Mouse (Mus musculus) limb, embryonic 14.5 days (tissue): ENCODE measurements around the gene 5330417H12Rik. TPM values are rescaled to one million over a fixed set of nuclear protein-coding genes. Genes with fewer than 3 reads are reported as not detected.

Experiments used
- ATAC-seq: fragments of 200-750 bp; cut with Nextera tagmentation; 2 replicates; pipeline ENCODE4 v1.8.0; 2017; ENCODE audit warnings: low read depth, moderate number of reproducible peaks, moderate TSS enrichment; ENCODE audit not compliant: low FRiP score
- DNase-seq: peaks from one replicate; pipeline ENCODE4 v3.0.0-alpha.2; 2015; ENCODE audit warnings: low spot score
- H3K27ac ChIP-seq: fragments of 300-500 bp; sonication (generic); replicated peaks from 2 replicates; pipeline ENCODE4 v1.5.1; 2014; ENCODE audit warnings: low read depth, mild to moderate bottlenecking, low read length, moderate library complexity, mixed read lengths
- H3K27me3 ChIP-seq: fragments of 300-500 bp; sonication (generic); 2 replicates; pipeline ENCODE4 v1.6.1; 2014; ENCODE audit warnings: low read length, mixed read lengths; ENCODE audit not compliant: control insufficient read depth, insufficient read depth
- H3K36me3 ChIP-seq: fragments of 300-500 bp; sonication (generic); 2 replicates; pipeline ENCODE4 v1.6.1; 2014; ENCODE audit warnings: mild to moderate bottlenecking, low read length, moderate library complexity, mixed read lengths; ENCODE audit not compliant: control insufficient read depth, insufficient read depth
- H3K4me1 ChIP-seq: fragments of 300-500 bp; sonication (generic); 2 replicates; pipeline ENCODE4 v1.6.1; 2014; ENCODE audit warnings: antibody characterized with exemption, low read length, mixed read lengths; ENCODE audit not compliant: control insufficient read depth, insufficient read depth
- H3K4me2 ChIP-seq: fragments of 300-500 bp; sonication (generic); replicated peaks from 2 replicates; pipeline ENCODE4 v1.6.1; 2014; ENCODE audit warnings: low read depth, mild to moderate bottlenecking, low read length, moderate library complexity; ENCODE audit not compliant: severe bottlenecking
- H3K4me3 ChIP-seq: fragments of 300-500 bp; sonication (generic); replicated peaks from 2 replicates; pipeline ENCODE4 v1.5.1; 2014; ENCODE audit warnings: low read length
- H3K9ac ChIP-seq: fragments of 300-500 bp; sonication (generic); 2 replicates; pipeline ENCODE4 v1.6.1; 2014; ENCODE audit warnings: mild to moderate bottlenecking, low read depth, low read length, moderate library complexity; ENCODE audit not compliant: severe bottlenecking
- H3K9me3 ChIP-seq: fragments of 300-500 bp; sonication (generic); 2 replicates; pipeline ENCODE4 v1.6.1; 2016; ENCODE audit warnings: low read length; ENCODE audit not compliant: control insufficient read depth
- POLR2A ChIP-seq: fragments of 200-500 bp; IDR thresholded peaks from 2 replicates; pipeline ENCODE4 v1.8.0; 2012; ENCODE audit warnings: inconsistent platforms, mild to moderate bottlenecking, moderate library complexity, borderline replicate concordance; ENCODE audit not compliant: insufficient read depth, insufficient read length; ENCODE audit errors: extremely low read depth
- WGBS: fragments of 180-500 bp; shearing (Covaris S2); extraction: QIAGEN DNeasy Blood & Tissue Kit; methylation state at CpG from one replicate; pipeline ENCODE4 v1.1.7; 2014; 5-methylcytosine and 5-hydroxymethylcytosine counted together
- polyA plus RNA-seq, 2 experiments: library from polyadenylated mRNA; depleted of rRNA in 1 of 2; stranded (reverse) in 1 of 2; unstranded in 1 of 2; fragments of >200 nt; fragmentation: Nextera tagmentation in 1 of 2; extraction: Ambion mirVana in 1 of 2; gene quantifications; 2 replicates each; pipeline versions ENCODE4 v1.2.1 to v1.2.3; 2012 to 2014

5330417H12Rik gene
- polyA plus RNA-seq, 2 experiments = not detected

DNA sequence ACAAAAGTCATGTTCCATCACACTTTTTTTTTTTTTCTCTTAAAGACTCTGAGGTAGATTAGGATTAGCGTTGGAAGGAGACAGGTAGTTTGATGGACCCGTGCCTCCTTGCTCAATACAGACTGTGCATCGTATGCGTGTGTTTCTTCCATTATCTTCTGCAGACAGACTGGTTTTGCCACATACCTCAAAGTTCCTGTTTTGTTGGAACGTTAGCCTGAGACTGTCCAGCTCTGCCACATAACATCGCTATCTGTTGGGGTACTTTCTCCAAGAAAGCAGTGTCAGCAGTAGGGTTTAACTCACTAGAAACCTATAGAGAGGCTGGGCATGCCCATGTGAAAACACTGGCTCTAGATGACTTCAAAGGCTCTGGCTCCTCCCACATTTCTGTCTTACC, 31.5 kb upstream of the 5330417H12Rik start:
- H3K4me3 ChIP-seq = no peak overlapping the region
- no peaks in the 10 kb centered on the region for H3K9me3 ChIP-seq

DNA sequence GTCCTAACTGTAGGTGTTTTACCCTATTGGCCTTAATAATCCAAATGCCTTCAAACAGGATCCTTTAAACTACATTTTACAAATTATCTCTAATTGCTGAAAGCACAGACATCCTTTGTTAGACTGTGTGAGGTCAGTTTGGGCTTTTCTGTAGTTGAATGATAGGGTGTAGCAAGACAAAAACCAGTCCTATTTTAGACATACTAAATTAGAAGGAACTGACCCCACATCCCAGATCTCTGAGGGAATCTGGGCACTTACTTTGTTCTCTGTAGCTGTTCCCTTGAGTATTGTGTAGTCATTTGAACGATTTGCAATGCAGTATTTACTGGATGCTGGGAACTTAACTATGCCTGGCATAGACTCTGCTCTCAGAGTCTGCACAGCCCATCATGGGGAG, 26.9 kb upstream of the 5330417H12Rik start:
- peaks cover 9% of the 10 kb centered on the region for H3K4me1 ChIP-seq
- no peak overlapping the region for H3K4me3 ChIP-seq
- H3K27ac ChIP-seq = no peak overlapping the region
- H3K9me3 ChIP-seq = no peaks in the 10 kb centered on the region
- H3K9ac ChIP-seq = no peak overlapping the region
- 19% methylated on average over 1 of the region's 1 CpGs for WGBS
- no peak for TF ChIP-seq POLR2A
- H3K36me3 ChIP-seq = no peaks in the 10 kb centered on the region
- no peaks in the 10 kb centered on the region for H3K27me3 ChIP-seq
- DNase-seq (no peak), ATAC-seq (no peak)
- no peak overlapping the region for H3K4me2 ChIP-seq

More for the DNA sequence above, 31.5 kb upstream of the 5330417H12Rik start:
- H3K4me1 ChIP-seq = peaks cover 1% of the 10 kb centered on the region
- DNase-seq (no peak), ATAC-seq (no peak)
- H3K9ac ChIP-seq = no peak overlapping the region
- TF ChIP-seq POLR2A = no peak
- no peak overlapping the region for H3K27ac ChIP-seq
- no peak overlapping the region for H3K4me2 ChIP-seq
- H3K27me3 ChIP-seq = no peaks in the 10 kb centered on the region
- no peaks in the 10 kb centered on the region for H3K36me3 ChIP-seq
- WGBS = 69% methylated on average over 6 of the region's 6 CpGs

GRCm38 (mm10) chr7:107649990-107650389, 25.0 kb upstream of the 5330417H12Rik start:
- TF ChIP-seq POLR2A = no peak
- H3K9me3 ChIP-seq = 0 out of 2 replicates have a peak, but pooled peaks cover under 1% of the 10 kb centered on the region
- no peaks in the 10 kb centered on the region for H3K36me3 ChIP-seq
- H3K4me2 ChIP-seq = no peak overlapping the region
- H3K4me1 ChIP-seq = peaks cover 9% of the 10 kb centered on the region
- H3K27ac ChIP-seq = no peak overlapping the region
- H3K9ac ChIP-seq = no peak overlapping the region
- WGBS = 82% methylated on average over 7 of the region's 7 CpGs
- no peak overlapping the region for H3K4me3 ChIP-seq
- ATAC-seq (no peak), DNase-seq (no peak)
- H3K27me3 ChIP-seq = no peaks in the 10 kb centered on the region

DNA sequence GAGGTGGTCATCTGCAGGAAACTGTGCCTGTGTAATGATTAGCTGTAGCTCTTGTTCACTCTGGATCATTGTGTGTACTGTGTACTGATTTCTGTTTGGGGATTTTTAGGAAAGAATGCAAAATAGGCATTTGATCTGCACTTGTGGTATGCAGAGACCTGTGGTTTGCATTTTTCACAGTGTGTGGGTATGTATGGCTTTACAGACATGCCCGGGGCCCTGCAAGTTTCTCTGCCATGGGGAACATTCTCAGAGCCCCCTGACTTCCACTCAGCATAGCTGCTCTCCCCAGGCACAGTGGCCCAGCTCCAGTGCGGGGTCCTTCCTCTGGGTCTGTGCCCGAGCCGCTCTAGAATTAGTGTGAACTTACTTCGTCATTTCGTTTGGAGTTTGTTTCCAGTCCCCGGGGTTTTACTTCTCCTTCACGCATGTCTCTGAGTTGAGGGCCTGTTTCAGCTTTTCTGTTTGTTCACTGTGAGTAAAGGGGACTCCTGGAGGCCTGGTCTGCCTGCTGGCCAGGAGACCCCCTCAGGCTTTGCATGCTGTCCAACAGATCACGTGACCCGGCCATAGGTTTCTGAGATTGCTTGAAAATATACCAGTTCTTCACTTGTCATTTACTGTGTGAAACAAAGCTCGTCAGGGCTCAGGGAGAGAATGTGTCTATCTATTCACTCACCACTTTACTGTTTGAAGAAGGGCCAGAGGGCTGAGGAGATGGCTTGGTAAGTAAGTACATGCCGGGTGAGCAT, 24.2 kb upstream of the 5330417H12Rik start:
- Histone ChIP-seq H3K9ac (no peak overlapping the region), H3K36me3 (no peaks in the 10 kb centered on the region), H3K27me3 (no peaks in the 10 kb centered on the region), H3K27ac (no peak overlapping the region), H3K9me3 (0 out of 2 replicates have a peak, but pooled peaks cover 2% of the 10 kb centered on the region), H3K4me3 (no peak overlapping the region), H3K4me1 (peaks cover 9% of the 10 kb centered on the region), H3K4me2 (no peak overlapping the region)
- ATAC-seq = no peak
- DNase-seq = no peak
- 69% methylated on average over 12 of the region's 12 CpGs for WGBS
- no peak for TF ChIP-seq POLR2A

DNA sequence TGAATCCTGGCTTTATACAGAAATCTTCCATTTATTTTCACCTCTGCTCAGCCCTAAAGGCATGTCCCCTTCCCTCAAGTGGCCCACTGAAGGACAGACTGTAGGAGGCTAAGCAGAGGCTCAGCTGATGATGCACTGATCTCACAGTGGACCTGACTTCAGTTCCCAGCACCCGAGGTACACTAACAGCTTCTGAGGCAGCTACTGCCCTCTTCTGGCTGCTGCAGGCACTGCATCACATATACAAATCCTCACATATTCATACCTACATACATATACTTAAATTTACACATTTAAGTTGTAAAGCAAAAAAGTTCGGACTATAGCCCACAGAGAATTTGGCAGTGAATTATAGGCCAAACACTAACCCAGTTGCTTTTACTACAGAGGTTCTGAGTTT, 20.0 kb upstream of the 5330417H12Rik start:
- no peak overlapping the region for H3K4me3 ChIP-seq
- H3K27ac ChIP-seq = no peak overlapping the region
- H3K4me1 ChIP-seq = peaks cover 12% of the 10 kb centered on the region
- H3K4me2 ChIP-seq = no peak overlapping the region
- H3K36me3 ChIP-seq = no peaks in the 10 kb centered on the region
- H3K9ac ChIP-seq = no peak overlapping the region
- no peaks in the 10 kb centered on the region for H3K27me3 ChIP-seq
- 83% methylated on average over 2 of the region's 2 CpGs for WGBS
- TF ChIP-seq POLR2A = no peak
- DNase-seq (no peak), ATAC-seq (no peak)
- 0 out of 2 replicates have a peak, but pooled peaks cover 2% of the 10 kb centered on the region for H3K9me3 ChIP-seq
